Comparison of ENCODE assay signal across 7 mouse cellular contexts in the genomic region with DNA sequence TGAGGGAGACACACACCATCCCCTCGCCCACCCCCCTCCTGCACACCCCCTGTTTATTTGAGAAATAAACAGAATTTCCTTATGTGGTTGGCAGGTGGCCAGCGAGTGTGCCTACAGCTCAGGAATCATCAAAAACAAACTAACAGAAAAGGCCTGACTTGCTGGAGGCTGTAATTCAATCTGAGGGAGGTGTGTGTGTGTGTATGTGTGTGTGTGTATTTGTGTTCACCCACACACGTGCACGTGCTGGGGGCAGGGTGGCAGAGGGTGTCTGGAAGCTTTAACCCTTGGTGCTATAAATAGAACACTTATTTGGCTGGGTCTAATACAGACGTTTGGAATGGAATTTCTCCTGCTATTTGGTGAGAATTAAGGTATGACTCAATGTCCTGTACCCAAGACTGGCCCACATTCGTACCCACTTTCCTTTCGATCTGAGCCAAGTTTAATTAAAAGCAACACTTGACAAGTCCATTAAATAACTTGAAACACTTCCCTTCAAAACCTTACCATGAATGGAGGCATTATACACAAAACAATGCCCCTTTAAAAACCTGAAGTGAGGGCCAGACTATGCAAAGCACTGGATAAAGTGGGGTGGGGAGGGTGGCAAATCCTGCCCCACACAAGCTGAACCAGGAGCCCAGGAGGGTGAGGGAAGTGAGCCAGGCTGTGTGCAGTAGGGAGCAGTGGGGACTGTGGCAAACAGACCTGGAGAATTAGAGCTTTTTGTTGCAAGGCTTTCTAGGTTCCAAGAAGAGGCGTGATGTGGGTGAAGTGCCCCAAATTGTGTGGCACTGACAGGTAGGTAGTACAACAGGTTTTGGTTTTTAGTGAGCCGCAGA. TPM values are rescaled to one million over a fixed set of nuclear protein-coding genes. Genes with fewer than 3 reads are reported as not detected.
DNase-seq lines count a peak whose midpoint lies in the region; ATAC-seq lines count a peak whose summit lies in the region.

No protein-coding gene starts in this region.

- H3K36me3 ChIP-seq in neural tube, embryonic 13.5 days, result no peaks in the 10 kb centered on the region
- H3K36me3 ChIP-seq in forebrain, embryonic 16.5 days (ENCODE audit: control insufficient read depth, insufficient read depth), result no peaks in the 10 kb centered on the region

- no peaks in the 10 kb centered on the region for H3K27me3 ChIP-seq in neural tube, embryonic 13.5 days
- peaks cover 9% of the 10 kb centered on the region for H3K27me3 ChIP-seq in forebrain, embryonic 16.5 days (replicated peaks; ENCODE audit: control insufficient read depth, insufficient read depth, low read length)

- no peaks in the 10 kb centered on the region for H3K9me3 ChIP-seq in neural tube, embryonic 13.5 days
- H3K9me3 ChIP-seq in forebrain, embryonic 16.5 days (ENCODE audit: control insufficient read depth, low read length), result no peaks in the 10 kb centered on the region

- H3K9ac ChIP-seq in neural tube, embryonic 13.5 days, result no peak overlapping the region
- H3K9ac ChIP-seq in forebrain, embryonic 16.5 days (replicated peaks; ENCODE audit: low read depth, low read length), result no peak overlapping the region

- WGBS in neural tube, embryonic 13.5 days, result 46% methylated on average over 9 of the region's 9 CpGs
- WGBS in forebrain, embryonic 16.5 days, result 17% methylated on average over 9 of the region's 9 CpGs

- H3K27ac ChIP-seq in neural tube, embryonic 13.5 days (replicated peaks), result no peak overlapping the region
- H3K27ac ChIP-seq in forebrain, embryonic 16.5 days (ENCODE audit: low read length), result no peak overlapping the region

- DNase-seq in neural tube, embryonic 10.5 days (ENCODE audit: extremely low spot score, low spot score), result no peak
- peak; percentile 56 for DNase-seq in kidney, postnatal 14 days
- DNase-seq in yolk sac, embryonic 10.5 days (ENCODE audit: low spot score), result peak; percentile 55
- DNase-seq in adrenal gland, postnatal 4 days (ENCODE audit: low spot score in 2 of 2), result no peak

- H3K4me2 ChIP-seq in neural tube, embryonic 13.5 days, result no peak overlapping the region
- H3K4me2 ChIP-seq in forebrain, embryonic 16.5 days (ENCODE audit: low read length), result no peak overlapping the region

- H3K4me1 ChIP-seq in neural tube, embryonic 13.5 days (replicated peaks), result peaks cover 25% of the 10 kb centered on the region
- peaks cover 10% of the 10 kb centered on the region for H3K4me1 ChIP-seq in forebrain, embryonic 16.5 days (replicated peaks; ENCODE audit: control insufficient read depth, insufficient read depth, low read length)

- no peak overlapping the region for H3K4me3 ChIP-seq in neural tube, embryonic 13.5 days
- no peak overlapping the region for H3K4me3 ChIP-seq in forebrain, embryonic 16.5 days (replicated peaks; ENCODE audit: low read length)

- ATAC-seq in neural tube, embryonic 13.5 days (ENCODE audit: low read depth), result peak; percentile 74; the same call in 1 of the 2 replicates
- peak; percentile 91 for ATAC-seq in forebrain, embryonic 16.5 days
- ATAC-seq in erythroblast, adult 5-6 weeks (replicated peaks; ENCODE audit: low FRiP score, poor library complexity, severe bottlenecking), result no peak

RNA-seq across cellular contexts. Expression of gene Myo10, which starts 20.1 kb away (rescaled TPM):
- polyA plus RNA-seq in neural tube, embryonic 13.5 days (2015; fragmentation: Nextera tagmentation; extraction: Ambion mirVana), result 23.7 and 26.0 TPM in 2 replicates
- 38.4 and 44.8 TPM in 2 replicates for polyA plus RNA-seq in forebrain, embryonic 16.5 days (2015; fragmentation: Nextera tagmentation; extraction: Ambion mirVana)
- total RNA-seq in erythroblast, adult 5-6 weeks (2015; ENCODE audit: low replicate concordance), result 1.7 and 2.1 TPM in 2 replicates
- total RNA-seq in erythroblast, adult 5-6 weeks (2017; ENCODE audit: low replicate concordance), result 5.9 and 6.0 TPM in 2 replicates
- 10 to 100 TPM; 87.7 to 91.2 TPM for total RNA-seq in adrenal gland, postnatal 4 days (2021)

Comparison
In these comparisons a context has a peak if more than half of its experiments do, and no peak if none do; other contexts are left out.
1. DNase-seq: peak in kidney, postnatal 14 days (single experiment) and yolk sac, embryonic 10.5 days (single experiment); none in neural tube, embryonic 10.5 days (single experiment) and adrenal gland, postnatal 4 days (0 of 2).
2. RNA of gene Myo10, which starts 20.1 kb away (total RNA-seq): 87.7 to 91.2 TPM in adrenal gland, postnatal 4 days; 1.7 to 6.0 TPM in erythroblast, adult 5-6 weeks; every median in the first group is over 10 times any median in the second.